Mouse (Mus musculus) MEL (cell line): ENCODE results near the gene Rpl29.

ENCODE experiments used
- CHD1 ChIP-seq: IDR thresholded peaks from 2 replicates; pipeline ENCODE4 v1.6.1; 2012; ENCODE audit warnings: low read depth, mild to moderate bottlenecking, inconsistent platforms, low read length, improper control_type of control experiment
- CTCF ChIP-seq, 3 experiments: IDR thresholded peaks in 2 of 3; conservative IDR thresholded peaks in 1 of 3; 2 replicates each; pipeline ENCODE4 v1.5.1; 2011 to 2012; ENCODE audit warnings: low read length in 3 of 3, low read depth in 2 of 3, mild to moderate bottlenecking in 2 of 3, improper control_type of control experiment in 1 of 3, inconsistent platforms in 1 of 3, mixed read lengths in 1 of 3, moderate library complexity in 1 of 3; ENCODE audit not compliant: control insufficient read depth in 1 of 3, insufficient read depth in 1 of 3, poor library complexity in 1 of 3, severe bottlenecking in 1 of 3
- E2F4 ChIP-seq: IDR thresholded peaks from 2 replicates; pipeline ENCODE4 v1.6.1; 2011; ENCODE audit warnings: low read depth, low read length, improper control_type of control experiment, borderline replicate concordance
- EP300 ChIP-seq, 2 experiments: IDR thresholded peaks; 2 replicates each; pipeline ENCODE4 v1.6.1; 2011; ENCODE audit warnings: improper control_type of control experiment in 2 of 2, low read length in 2 of 2, low read depth in 1 of 2, mild to moderate bottlenecking in 1 of 2
- KAT2A ChIP-seq: conservative IDR thresholded peaks from 2 replicates; pipeline ENCODE4 v1.6.1; 2012; ENCODE audit warnings: low read depth, low read length, improper control_type of control experiment, inconsistent platforms
- MEF2A ChIP-seq: IDR thresholded peaks from 2 replicates; pipeline ENCODE4 v1.6.1; 2014; ENCODE audit warnings: low read depth, mild to moderate bottlenecking, inconsistent platforms, low read length, improper control_type of control experiment; ENCODE audit not compliant: poor library complexity, insufficient replicate concordance, severe bottlenecking; ENCODE audit errors: extremely low read depth
- NELFE ChIP-seq: IDR thresholded peaks from 2 replicates; pipeline ENCODE4 v1.6.1; 2011; ENCODE audit warnings: low read depth, low read length, improper control_type of control experiment
- NRF1 ChIP-seq: IDR thresholded peaks from 2 replicates; pipeline ENCODE4 v1.6.1; 2014; ENCODE audit warnings: low read depth, mild to moderate bottlenecking, inconsistent platforms, low read length, improper control_type of control experiment, moderate library complexity; ENCODE audit not compliant: poor library complexity, insufficient read depth, severe bottlenecking
- POLR2A ChIP-seq, 2 experiments: IDR thresholded peaks; 2 replicates each; pipeline ENCODE4 v1.6.1; 2011 to 2012; ENCODE audit warnings: low read length in 2 of 2, mild to moderate bottlenecking in 2 of 2, control low read depth in 1 of 2, improper control_type of control experiment in 1 of 2, low read depth in 1 of 2, moderate library complexity in 1 of 2; ENCODE audit not compliant: control insufficient read depth in 1 of 2, insufficient read depth in 1 of 2, poor library complexity in 1 of 2
- SMC3 ChIP-seq: IDR thresholded peaks from 2 replicates; pipeline ENCODE4 v1.6.1; 2011; ENCODE audit warnings: low read depth, low read length, improper control_type of control experiment
- TBP ChIP-seq: IDR thresholded peaks from 2 replicates; pipeline ENCODE4 v1.8.0; 2011; ENCODE audit warnings: low read depth, low read length, improper control_type of control experiment
- TCF12 ChIP-seq: IDR thresholded peaks from 2 replicates; pipeline ENCODE4 v1.6.1; 2014; ENCODE audit warnings: low read depth, mild to moderate bottlenecking, inconsistent platforms, low read length, improper control_type of control experiment, moderate library complexity
- ZKSCAN1 ChIP-seq: IDR thresholded peaks from 2 replicates; pipeline ENCODE4 v1.6.1; 2012; ENCODE audit warnings: low read depth, mild to moderate bottlenecking, inconsistent platforms, low read length, improper control_type of control experiment, moderate library complexity

DNA sequence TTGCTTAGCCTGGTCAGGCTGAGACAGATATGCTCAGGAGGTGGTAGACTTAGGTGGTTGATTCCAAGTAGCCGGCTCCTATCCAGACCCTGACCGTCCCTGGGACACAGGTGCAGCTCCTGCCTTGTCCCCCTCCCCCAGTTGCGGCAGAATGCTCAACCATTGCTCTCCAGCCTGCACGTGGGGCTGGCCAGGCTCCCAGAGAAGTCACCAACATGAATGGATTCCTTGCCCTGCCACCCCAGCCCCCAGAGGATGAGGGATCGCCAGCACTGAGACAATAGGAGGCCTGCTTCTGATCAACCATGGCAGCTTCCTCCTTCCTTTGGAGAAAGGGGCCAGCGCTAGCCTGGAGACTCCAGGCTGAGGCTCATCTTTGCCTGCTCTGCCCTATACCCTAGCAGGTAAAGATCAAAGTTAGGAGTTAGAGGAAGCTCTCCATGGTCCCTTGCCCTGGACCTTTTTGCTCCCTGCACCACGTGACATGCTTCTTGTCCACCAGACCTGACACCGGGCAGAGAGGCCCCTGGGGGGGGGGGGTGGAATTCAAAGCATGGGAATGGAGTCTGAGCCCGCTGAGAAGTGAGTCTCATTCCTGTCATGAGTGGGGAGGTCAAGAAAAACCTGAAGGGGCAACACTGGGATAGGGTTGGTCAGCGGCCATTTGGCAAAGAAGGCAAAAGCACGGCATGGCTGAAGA, 36.3 kb upstream of the Rpl29 start:
- no peak for TF ChIP-seq CHD1
- no peak for TF ChIP-seq KAT2A
- TF ChIP-seq NRF1 = no peak
- no peak for TF ChIP-seq EP300 (IDR thresholded peaks at IDR 0.05; ENCODE audit: low read depth in 1 of 2, low read length in 2 of 2)
- TF ChIP-seq MEF2A = no peak
- no peak for TF ChIP-seq CTCF (IDR thresholded peaks at IDR 0.05 in 2 of 3, conservative IDR thresholded peaks at IDR 0.05 in 1 of 3; ENCODE audit: control insufficient read depth in 1 of 3, insufficient read depth in 1 of 3, low read depth in 2 of 3, low read length in 3 of 3, poor library complexity in 1 of 3, severe bottlenecking in 1 of 3)
- no peak for TF ChIP-seq TBP
- TF ChIP-seq E2F4 = no peak
- TF ChIP-seq POLR2A (IDR thresholded peaks at IDR 0.05; ENCODE audit: control insufficient read depth in 1 of 2, insufficient read depth in 1 of 2, low read depth in 1 of 2, low read length in 2 of 2, poor library complexity in 1 of 2) = no peak
- TF ChIP-seq ZKSCAN1 = no peak
- no peak for TF ChIP-seq NELFE
- no peak for TF ChIP-seq SMC3
- no peak for TF ChIP-seq TCF12
